Mouse (Mus musculus): Measurements from ENCODE around the gene Lrmda.

DNA sequence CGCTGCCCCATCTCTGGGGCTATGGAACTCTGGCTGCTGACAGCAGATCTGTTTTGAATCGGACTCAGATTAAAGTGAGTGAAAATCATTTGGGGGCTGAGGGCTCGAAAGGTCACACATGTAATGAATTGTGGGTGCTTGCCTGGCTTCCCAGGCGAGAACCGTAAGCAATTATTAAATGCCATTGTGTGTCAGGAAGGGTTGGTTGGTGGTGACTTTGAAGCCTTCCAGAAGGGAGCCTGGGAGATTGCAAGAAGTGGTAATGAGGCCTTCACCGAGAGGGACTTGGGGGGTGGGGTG lies 29.3 kb downstream of the Lrmda start:
- TF ChIP-seq POLR2A (IDR thresholded peaks at IDR 0.05; ENCODE audit: extremely low read depth, insufficient read depth, low read length): no peak
- no peak for TF ChIP-seq CTCF (IDR thresholded peaks at IDR 0.05; ENCODE audit: low read depth, low read length)

Data from liver, adult 2 months (tissue).